Mouse (Mus musculus): ENCODE data around the gene Hsf2bp.

Gene Hsf2bp

DNA sequence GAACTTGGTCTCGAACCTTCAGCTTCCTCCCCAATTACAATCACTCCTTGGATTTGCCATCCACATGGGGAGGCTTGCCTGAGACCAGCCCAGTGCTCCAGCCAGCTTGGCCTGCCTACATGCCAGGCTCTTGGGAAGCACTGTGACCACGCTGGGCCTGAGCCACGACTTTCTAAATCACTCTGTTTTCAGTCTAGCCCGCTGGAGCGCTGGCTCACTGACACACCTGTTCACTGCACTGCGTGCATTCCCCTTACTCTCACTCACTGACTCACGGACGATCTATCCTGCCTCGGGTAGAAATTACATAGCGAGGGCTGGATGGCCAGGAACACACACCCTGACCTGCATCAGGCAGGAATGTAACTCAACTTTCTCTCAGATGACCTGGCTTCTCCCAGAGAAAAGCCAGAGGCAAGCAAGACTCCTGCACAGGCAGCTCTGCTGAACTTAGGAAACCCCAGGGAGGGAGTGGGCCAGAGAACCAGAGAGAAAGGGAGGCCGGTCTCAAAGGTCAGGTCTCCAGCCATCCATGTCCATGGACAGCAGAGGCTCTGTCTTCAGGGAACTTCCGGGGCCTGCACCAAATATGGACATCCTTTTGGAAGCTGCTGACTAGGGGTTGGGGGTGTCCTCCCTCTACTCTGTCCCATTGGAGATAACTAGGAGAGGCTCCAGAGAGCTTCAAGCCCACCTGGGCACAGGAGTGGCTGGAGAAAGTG is 97.4 kb downstream of the Hsf2bp start:
- no peak for DNase-seq (ENCODE audit: low spot score in 2 of 2)

GRCm38 (mm10) chr17:31937141-31937554 is 99.0 kb downstream of the Hsf2bp start:
- DNase-seq (ENCODE audit: low spot score in 2 of 2): no peak

GRCm38 (mm10) chr17:31935841-31936240 is 100.3 kb downstream of the Hsf2bp start:
- no peak for DNase-seq (ENCODE audit: low spot score in 2 of 2)

GRCm38 (mm10) chr17:31935091-31935830 is 100.9 kb downstream of the Hsf2bp start:
- no peak for DNase-seq (ENCODE audit: low spot score in 2 of 2)

DNA sequence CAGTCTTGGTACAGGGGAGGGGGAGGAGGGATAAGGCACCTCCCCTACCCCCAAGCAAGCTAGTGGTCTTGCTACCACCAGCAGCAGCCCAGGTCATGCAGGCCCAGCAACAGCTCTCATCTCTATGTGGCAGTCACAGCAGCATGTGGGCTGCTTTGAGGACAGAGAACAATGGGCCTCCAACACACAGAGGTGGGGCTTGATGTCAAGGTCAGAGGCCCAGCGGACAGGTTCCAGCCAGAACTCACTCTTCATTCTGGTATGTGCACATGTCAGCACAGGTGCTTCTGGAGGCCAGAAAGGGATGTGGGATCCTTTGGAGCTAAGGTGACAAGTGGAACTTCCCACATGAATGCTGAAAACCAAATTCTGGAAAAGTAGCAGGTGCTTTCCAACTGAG is 102.2 kb downstream of the Hsf2bp start:
- no peak for DNase-seq (ENCODE audit: low spot score in 2 of 2)

- no peak for DNase-seq (ENCODE audit: low spot score in 2 of 2)
These were observed 104.7 kb downstream of the Hsf2bp start for GRCm38 (mm10) chr17:31931499-31931898.

GRCm38 (mm10) chr17:31929844-31930715 is 106.1 kb downstream of the Hsf2bp start:
- DNase-seq (ENCODE audit: low spot score in 2 of 2): no peak

GRCm38 (mm10) chr17:31929032-31929431 is 107.1 kb downstream of the Hsf2bp start:
- no peak for DNase-seq (ENCODE audit: low spot score in 2 of 2)

DNA sequence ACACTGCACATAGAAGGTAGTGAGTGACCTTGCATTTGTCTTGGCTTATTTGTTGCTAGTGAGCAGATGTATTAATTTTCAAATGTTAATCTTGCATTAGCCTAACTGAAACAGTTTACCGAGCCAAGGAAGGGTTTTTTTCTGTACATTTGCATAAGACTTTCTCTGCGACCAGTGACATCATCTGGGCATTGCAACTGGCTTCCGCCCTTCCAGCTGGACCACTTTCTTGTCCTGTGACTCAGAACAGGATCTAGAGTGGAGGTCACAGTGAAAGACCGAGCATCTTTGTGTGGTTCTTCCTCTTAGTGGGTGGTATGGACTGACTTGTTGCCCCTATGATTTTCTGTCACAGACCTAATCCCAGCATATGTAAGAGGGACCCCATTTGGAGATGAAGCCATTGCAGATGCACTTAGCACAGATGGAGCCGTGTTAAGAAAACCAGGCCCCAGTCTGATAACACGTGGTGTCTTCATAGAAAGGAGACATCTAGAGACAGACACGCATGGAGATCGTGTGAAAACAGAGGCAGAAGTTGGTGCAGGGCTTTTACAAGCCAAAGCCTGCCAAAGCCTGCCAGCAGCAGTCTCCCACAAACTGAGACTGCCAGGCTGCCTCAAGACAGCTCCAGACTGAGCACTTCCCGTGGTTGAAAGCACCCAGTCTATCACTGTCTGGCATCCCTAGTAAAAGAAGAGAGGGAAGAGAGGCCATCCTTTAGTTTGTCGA is 108.1 kb downstream of the Hsf2bp start:
- no peak for DNase-seq (ENCODE audit: low spot score in 2 of 2)

DNA sequence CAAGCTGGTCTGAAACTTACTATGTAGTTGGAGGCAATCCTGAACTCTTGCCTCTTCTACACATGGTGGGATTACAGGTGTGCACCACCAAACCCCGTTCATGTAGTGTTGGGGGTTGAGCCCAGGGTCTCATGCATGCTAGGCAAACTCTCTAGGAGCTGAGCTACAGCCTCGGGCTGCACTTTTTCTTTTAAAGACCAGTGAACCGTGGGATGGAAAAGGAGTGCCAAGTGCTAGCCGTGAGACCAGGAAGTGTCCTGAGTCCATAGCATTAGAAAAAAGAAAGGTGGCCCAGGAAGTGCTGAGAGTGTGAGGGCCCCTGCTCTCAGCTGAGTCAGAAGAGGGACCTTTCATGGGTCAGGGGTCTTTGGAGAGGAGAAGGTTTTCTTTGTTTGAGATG is 111.9 kb downstream of the Hsf2bp start:
- DNase-seq (ENCODE audit: low spot score in 2 of 2): no peak

GRCm38 (mm10) chr17:31923310-31923970 is 112.7 kb downstream of the Hsf2bp start:
- DNase-seq (ENCODE audit: low spot score in 2 of 2): no peak

- DNase-seq (ENCODE audit: low spot score in 2 of 2): no peak
These were observed 115.5 kb downstream of the Hsf2bp start for GRCm38 (mm10) chr17:31920589-31921190.

DNA sequence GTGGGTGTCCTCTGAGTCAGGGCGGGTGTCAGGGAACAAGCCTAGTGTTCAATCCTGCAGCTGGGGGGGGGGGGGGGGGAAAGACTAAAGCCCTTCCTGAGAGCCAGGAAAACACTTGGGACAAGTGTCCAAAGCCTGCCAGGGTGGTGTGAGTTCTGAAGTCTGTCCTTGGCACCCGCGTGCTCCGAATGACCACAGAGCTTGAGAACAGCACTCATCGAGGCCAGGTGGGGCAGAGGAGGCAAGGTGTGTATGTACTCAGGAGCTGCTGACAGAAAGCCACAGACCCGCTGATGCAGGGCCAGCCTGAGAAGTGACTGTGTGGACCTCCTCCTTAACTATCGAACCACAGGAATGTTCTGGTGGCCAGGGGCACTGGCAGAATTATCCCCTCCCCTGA is 116.5 kb downstream of the Hsf2bp start:
- DNase-seq (ENCODE audit: low spot score in 2 of 2): no peak

DNA sequence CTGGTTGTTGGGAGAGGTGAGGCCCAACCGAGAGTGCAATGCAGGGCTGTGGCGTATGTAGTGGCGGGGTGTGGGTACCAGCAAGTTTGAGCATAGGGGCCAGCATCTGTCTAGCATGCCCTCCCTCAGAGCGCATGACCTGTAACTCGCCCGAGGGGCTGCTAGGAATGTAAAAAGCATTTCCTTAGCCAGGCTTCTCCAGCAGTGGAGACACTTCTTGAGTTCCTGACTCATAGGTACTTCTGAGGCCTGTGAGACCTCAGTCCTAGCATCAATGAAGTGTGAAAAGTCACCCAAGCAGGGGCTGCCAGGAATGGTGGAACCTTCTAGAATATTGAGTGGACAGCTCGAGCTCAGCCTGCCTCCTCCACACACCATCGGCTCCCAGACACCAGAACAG is 117.8 kb downstream of the Hsf2bp start:
- no peak for DNase-seq (ENCODE audit: low spot score in 2 of 2)

GRCm38 (mm10) chr17:31916461-31916775 is 119.7 kb downstream of the Hsf2bp start:
- DNase-seq (ENCODE audit: low spot score in 2 of 2): no peak

GRCm38 (mm10) chr17:31915756-31916460 is 120.2 kb downstream of the Hsf2bp start:
- DNase-seq (ENCODE audit: low spot score in 2 of 2): no peak

DNA sequence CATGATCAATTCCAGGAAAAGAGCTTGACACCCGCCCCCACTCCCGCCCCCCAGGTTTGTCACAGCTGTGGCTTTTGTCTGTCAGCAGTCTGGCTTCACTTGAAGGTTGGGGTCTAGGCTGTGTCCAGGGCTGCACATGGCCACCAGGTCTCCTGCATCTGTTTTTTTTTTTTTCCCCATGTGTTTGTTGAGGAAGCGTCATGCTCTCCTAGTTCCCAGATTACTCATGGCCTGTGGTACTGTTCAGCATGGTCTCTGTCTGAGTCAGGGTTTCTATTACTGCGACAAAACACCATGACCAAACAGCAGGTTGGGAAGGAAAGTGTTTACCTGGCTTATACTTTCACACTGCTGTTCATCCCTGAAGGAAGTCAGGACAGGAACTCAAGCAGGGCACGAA is 121.8 kb downstream of the Hsf2bp start:
- no peak for DNase-seq (ENCODE audit: low spot score in 2 of 2)

- DNase-seq (ENCODE audit: low spot score in 2 of 2): no peak
These were observed 123.1 kb downstream of the Hsf2bp start for GRCm38 (mm10) chr17:31912881-31913662.

DNA sequence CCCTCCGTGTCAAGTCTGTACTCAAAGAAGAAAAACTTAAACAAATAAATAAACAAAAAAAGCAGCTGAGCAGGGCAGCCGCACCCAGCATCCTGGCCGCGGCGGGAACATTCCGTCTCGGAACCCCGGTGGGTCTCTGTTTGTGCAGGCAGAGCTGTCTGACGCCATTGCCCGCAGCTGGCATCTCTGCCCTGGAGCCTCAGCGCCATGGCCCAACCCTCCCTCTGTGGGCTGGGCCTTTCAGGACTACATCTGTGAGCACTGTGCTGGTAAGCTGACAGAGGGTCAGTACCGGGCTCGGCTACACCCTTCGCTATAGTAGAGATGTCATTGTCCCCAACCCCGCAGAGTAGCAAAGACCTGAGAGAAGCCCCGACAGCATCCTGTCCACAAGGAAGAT is 123.8 kb downstream of the Hsf2bp start:
- DNase-seq (ENCODE audit: low spot score in 2 of 2): no peak

All from spleen, postnatal 14 days (tissue).